Mouse (Mus musculus) liver, embryonic 16.5 days (tissue): ENCODE measurements around the gene Cox19. TPM values are rescaled to one million over a fixed set of nuclear protein-coding genes. Genes with fewer than 3 reads are reported as not detected.

Experiments
- ATAC-seq: fragments of 200-750 bp; cut with Nextera tagmentation; 2 replicates; pipeline ENCODE4 v1.8.0; 2017; ENCODE audit warnings: low read depth, mild to moderate bottlenecking, moderate number of reproducible peaks, moderate library complexity
- H3K27ac ChIP-seq: fragments of 300-500 bp; sonication (generic); 2 replicates; pipeline ENCODE4 v1.5.1; 2014; ENCODE audit warnings: mild to moderate bottlenecking, low read length
- H3K27me3 ChIP-seq: fragments of 300-500 bp; sonication (generic); 2 replicates; pipeline ENCODE4 v1.6.1; 2014; ENCODE audit warnings: low read depth, low read length, mixed read lengths; ENCODE audit not compliant: control insufficient read depth, insufficient read depth
- H3K36me3 ChIP-seq: fragments of 300-500 bp; sonication (generic); 2 replicates; pipeline ENCODE4 v1.6.1; 2014; ENCODE audit warnings: mild to moderate bottlenecking; ENCODE audit not compliant: control insufficient read depth, insufficient read depth
- H3K4me1 ChIP-seq: fragments of 300-500 bp; sonication (generic); 2 replicates; pipeline ENCODE4 v1.6.1; 2014; ENCODE audit warnings: low read depth, low read length, mixed read lengths; ENCODE audit not compliant: control insufficient read depth
- H3K4me2 ChIP-seq: fragments of 300-500 bp; sonication (generic); 2 replicates; pipeline ENCODE4 v1.6.1; 2014; ENCODE audit warnings: low read depth, low read length, mixed read lengths
- H3K4me3 ChIP-seq: fragments of 300-500 bp; sonication (generic); 2 replicates; pipeline ENCODE4 v1.5.1; 2014; ENCODE audit warnings: low read depth, mild to moderate bottlenecking, low read length
- H3K9ac ChIP-seq: fragments of 300-500 bp; sonication (generic); 2 replicates; pipeline ENCODE4 v1.6.1; 2014; ENCODE audit warnings: low read depth, low read length
- H3K9me3 ChIP-seq: fragments of 300-500 bp; sonication (generic); replicated peaks from 2 replicates; pipeline ENCODE4 v1.6.1; 2016; ENCODE audit warnings: low read length; ENCODE audit not compliant: control insufficient read depth
- WGBS: fragments of 180-500 bp; shearing (Covaris S2); extraction: QIAGEN DNeasy Blood & Tissue Kit; methylation state at CpG from one replicate; pipeline ENCODE4 v1.1.7; 2014; ENCODE audit not compliant: insufficient replicate concordance; 5-methylcytosine and 5-hydroxymethylcytosine counted together
- polyA plus RNA-seq: library from polyadenylated mRNA; unstranded; fragments of >200 nt; fragmentation: Nextera tagmentation; extraction: Ambion mirVana; gene quantifications from 2 replicates; pipeline ENCODE4 v1.2.1, GENCODE M21; 2015

Cox19 gene
- polyA plus RNA-seq, 1 experiment from 2014 or later = 42.2 TPM

DNA sequence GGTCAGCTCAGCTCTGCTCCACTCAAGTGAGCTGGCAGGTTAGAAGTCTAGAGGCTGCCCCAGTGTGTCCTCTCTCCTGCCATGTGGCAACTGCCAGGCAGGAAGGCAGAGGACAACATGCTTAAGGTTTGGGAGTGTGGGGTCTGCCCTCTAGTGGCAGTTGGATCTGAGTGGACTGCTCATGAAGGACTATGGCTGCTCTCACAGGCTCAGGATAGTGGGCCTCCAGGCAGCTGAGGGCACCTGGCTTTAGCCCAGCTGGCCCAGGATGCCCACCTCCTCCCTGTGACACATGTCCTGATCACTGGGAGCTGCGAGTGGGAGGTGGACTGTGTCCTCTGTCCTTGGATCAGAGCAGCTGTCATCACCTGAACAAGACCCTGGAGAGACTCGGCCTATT lies 7.4 kb upstream of the Cox19 start:
- no peak overlapping the region for H3K27ac ChIP-seq
- H3K9ac ChIP-seq = no peak overlapping the region
- H3K4me1 ChIP-seq = peaks cover 7% of the 10 kb centered on the region
- no peaks in the 10 kb centered on the region for H3K36me3 ChIP-seq
- ATAC-seq = no peak
- WGBS = 62% methylated on average over 2 of the region's 2 CpGs
- H3K4me2 ChIP-seq = no peak overlapping the region
- H3K27me3 ChIP-seq = no peaks in the 10 kb centered on the region
- no peaks in the 10 kb centered on the region for H3K9me3 ChIP-seq
- no peak overlapping the region for H3K4me3 ChIP-seq

DNA sequence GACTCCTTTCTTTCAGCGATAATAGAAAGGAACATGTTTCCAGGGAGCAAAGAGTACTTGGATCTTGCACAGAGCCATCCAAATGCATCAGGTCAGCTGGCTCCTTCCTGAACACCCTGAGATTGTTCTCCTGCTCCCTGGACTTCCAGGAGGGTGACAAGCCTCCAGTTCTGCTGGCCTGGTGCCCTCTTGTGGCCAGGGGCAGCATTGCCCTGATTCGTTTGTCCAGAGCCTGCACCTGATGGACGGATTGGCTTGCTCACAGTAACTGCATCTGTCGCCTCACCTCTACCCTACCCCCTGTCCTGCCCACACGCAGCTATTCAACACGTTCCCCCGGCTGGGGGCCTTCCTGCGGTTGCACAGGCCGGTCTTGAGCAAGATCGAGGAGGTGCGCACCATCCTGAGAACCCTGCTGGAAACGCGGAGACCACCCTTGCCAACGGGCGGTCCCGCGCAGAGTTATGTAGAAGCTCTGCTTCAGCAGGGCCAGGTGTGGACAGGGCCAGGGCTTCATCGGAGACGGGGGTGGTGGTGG lies 4.1 kb upstream of the Cox19 start:
- no peak overlapping the region for H3K27ac ChIP-seq
- no peak overlapping the region for H3K9ac ChIP-seq
- no peaks in the 10 kb centered on the region for H3K27me3 ChIP-seq
- peak; percentile 22; the same call in 1 of the 2 replicates for ATAC-seq
- no peak overlapping the region for H3K4me2 ChIP-seq
- WGBS = 32% methylated on average over 19 of the region's 19 CpGs
- no peaks in the 10 kb centered on the region for H3K9me3 ChIP-seq
- no peak overlapping the region for H3K4me3 ChIP-seq
- H3K36me3 ChIP-seq = no peaks in the 10 kb centered on the region
- H3K4me1 ChIP-seq = peaks cover 27% of the 10 kb centered on the region

DNA sequence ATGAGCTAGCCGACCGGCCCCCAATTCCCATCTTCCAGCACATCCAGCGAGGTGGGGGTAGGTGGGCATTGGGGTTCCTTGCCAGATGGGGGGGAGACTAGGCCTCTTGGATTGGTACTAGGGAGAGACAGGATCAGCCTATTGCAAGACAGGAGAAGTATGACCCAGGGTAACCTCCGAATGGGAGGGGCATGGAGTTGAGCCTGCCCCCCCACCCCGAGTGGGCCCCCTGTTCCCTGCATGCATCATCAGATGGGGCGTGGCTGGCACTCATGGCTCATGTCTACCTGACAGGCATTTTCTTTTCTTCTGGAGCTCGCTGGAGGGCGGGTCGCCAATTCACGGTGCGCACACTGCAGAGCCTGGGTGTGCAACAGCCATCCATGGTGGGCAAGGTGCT lies 2.7 kb upstream of the Cox19 start:
- Histone ChIP-seq H3K9me3 (no peaks in the 10 kb centered on the region), H3K4me3 (no peak overlapping the region), H3K36me3 (no peaks in the 10 kb centered on the region), H3K4me1 (peaks cover 39% of the 10 kb centered on the region), H3K27ac (no peak overlapping the region), H3K9ac (no peak overlapping the region), H3K27me3 (no peaks in the 10 kb centered on the region), H3K4me2 (no peak overlapping the region)
- no peak for ATAC-seq
- 75% methylated on average over 11 of the region's 11 CpGs for WGBS

DNA sequence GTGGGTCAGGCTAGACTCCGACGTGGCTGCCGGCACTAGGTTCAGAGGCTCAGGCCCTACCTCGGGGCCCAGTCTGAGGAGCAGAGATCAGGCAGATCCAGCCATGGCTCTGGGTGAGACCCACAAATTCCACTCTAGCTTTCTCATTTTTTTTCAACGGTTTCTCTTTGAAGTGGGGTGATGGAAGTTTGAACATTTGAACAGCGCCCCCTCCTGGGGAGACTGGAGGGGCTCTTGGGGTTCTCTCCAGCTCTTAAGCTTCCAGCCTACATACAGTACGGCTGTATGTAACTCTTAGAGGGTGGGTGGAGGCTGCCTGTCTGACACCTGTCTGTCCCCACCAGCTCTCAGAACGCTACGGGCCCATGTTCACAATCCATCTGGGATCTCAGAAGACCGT lies 2.3 kb upstream of the Cox19 start:
- H3K27ac ChIP-seq = no peak overlapping the region
- no peaks in the 10 kb centered on the region for H3K36me3 ChIP-seq
- no peak overlapping the region for H3K4me2 ChIP-seq
- H3K27me3 ChIP-seq = no peaks in the 10 kb centered on the region
- no peak for ATAC-seq
- peaks cover 39% of the 10 kb centered on the region for H3K4me1 ChIP-seq
- no peak overlapping the region for H3K4me3 ChIP-seq
- 54% methylated on average over 10 of the region's 10 CpGs for WGBS
- no peak overlapping the region for H3K9ac ChIP-seq
- no peaks in the 10 kb centered on the region for H3K9me3 ChIP-seq

DNA sequence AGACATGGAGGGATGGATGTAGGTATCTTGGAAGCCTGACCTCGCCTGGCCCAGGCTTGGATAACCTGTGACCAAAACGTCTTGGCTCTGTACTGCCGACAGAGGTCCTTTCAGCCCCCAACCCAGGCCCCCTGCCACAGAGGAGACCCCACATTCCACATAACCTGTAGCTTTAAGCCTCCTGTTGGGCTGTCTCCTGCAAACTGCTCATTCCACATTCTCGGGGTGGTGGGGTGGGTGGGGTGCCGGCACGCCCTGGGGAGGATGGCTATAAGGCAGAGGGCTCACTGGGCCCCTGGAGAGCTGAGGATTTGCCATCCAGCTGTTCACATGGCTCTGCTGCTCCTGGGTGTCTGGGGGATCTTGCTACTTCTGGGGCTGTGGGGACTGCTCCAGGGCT lies 1.1 kb upstream of the Cox19 start, which contains the start of gene Cyp2w1:
Gene Cyp2w1 (plus strand): TSS at position 301 of the 400 bp plus-strand sequence.
- no peaks in the 10 kb centered on the region for H3K36me3 ChIP-seq
- no peak within 1 kb of the TSS for H3K4me2 ChIP-seq
- WGBS = 51% methylated on average over 6 of the region's 6 CpGs
- no peaks in the 10 kb centered on the region for H3K27me3 ChIP-seq
- ATAC-seq = no peak
- no peak within 1 kb of the TSS for H3K4me3 ChIP-seq
- H3K9me3 ChIP-seq = no peaks in the 10 kb centered on the region
- peaks cover 39% of the 10 kb centered on the region for H3K4me1 ChIP-seq
- no peak within 1 kb of the TSS for H3K27ac ChIP-seq
- H3K9ac ChIP-seq = no peak within 1 kb of the TSS

DNA sequence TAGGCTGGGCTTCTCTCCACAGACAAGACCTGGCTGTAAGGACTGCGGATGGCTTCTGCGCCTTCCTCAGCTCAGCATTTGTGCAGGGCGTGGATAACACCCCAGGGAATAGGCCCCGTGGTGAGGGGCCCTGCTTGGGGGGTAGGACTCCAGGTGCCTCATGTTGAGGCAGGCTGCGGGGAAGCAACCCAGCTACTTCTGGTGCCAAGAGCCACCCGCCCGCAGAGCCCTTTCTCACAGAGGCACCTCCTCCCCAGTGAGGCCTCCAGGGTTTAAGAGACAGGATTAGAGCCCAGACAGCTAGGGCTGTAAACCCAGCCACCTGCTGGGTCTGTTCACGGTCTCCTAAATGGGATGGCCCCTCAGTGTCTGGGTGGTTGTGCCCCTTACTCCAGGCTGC lies 410 bp upstream of the Cox19 start:
- H3K27ac ChIP-seq = no peak overlapping the region
- no peak overlapping the region for H3K4me2 ChIP-seq
- H3K9ac ChIP-seq = no peak overlapping the region
- no peaks in the 10 kb centered on the region for H3K36me3 ChIP-seq
- ATAC-seq = no peak
- no peaks in the 10 kb centered on the region for H3K9me3 ChIP-seq
- WGBS = 28% methylated on average over 8 of the region's 8 CpGs
- peaks cover 39% of the 10 kb centered on the region for H3K4me1 ChIP-seq
- no peak overlapping the region for H3K4me3 ChIP-seq
- H3K27me3 ChIP-seq = no peaks in the 10 kb centered on the region

DNA sequence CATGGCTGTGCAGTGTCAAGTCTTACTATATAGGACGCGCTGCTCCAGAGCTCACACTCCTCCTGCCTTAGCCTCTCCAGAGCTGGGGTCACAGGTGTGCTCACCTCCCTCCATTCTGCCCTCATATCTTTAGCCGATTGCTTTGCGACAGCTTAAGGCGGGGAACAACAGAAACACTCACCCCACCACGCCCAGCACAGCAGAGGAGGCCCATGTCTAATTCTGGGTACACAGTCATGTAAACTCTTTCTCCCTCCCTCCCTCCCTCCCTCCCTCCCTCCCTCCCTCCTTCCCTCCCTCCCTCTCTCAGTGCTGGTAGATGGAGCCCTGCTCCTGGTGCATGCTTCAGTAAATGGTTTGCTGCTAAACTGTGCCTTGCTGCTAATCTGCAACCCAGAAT lies 1.5 kb downstream of the Cox19 start:
- Histone ChIP-seq H3K27ac (no peak overlapping the region), H3K27me3 (no peaks in the 10 kb centered on the region), H3K9ac (no peak overlapping the region), H3K4me1 (peaks cover 46% of the 10 kb centered on the region), H3K4me3 (no peak overlapping the region), H3K36me3 (no peaks in the 10 kb centered on the region), H3K4me2 (no peak overlapping the region), H3K9me3 (no peaks in the 10 kb centered on the region)
- ATAC-seq = peak; percentile 33
- WGBS = 37% methylated on average over 6 of the region's 6 CpGs

DNA sequence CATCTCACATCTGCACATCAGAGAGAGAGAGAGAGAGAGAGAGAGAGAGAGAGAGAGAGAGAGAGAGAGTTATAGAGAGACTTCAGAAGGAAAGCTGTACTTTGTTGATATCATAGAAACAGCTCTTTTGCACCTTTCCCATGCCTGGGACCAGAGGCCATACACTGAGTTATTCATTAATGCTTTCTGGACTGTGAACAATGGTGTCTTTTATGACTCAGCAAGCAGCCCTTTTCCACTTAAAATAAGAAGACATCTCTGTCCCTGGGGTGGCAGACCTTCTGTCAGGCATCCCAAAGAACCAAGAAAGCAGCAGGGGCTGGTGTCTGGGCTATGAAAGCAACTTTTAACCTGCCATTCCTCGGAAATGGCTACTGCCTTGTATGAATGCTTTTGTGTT lies 4.0 kb downstream of the Cox19 start:
- H3K9me3 ChIP-seq = no peaks in the 10 kb centered on the region
- WGBS = 50% methylated on average over 1 of the region's 1 CpGs
- H3K4me2 ChIP-seq = no peak overlapping the region
- H3K27me3 ChIP-seq = no peaks in the 10 kb centered on the region
- no peak overlapping the region for H3K4me3 ChIP-seq
- peaks cover 44% of the 10 kb centered on the region for H3K4me1 ChIP-seq
- ATAC-seq = no peak
- H3K9ac ChIP-seq = no peak overlapping the region
- peak overlapping the region; percentile 18; the same call in 1 of the 2 replicates for H3K27ac ChIP-seq
- H3K36me3 ChIP-seq = peaks cover 1% of the 10 kb centered on the region; the same call in 1 of the 2 replicates

DNA sequence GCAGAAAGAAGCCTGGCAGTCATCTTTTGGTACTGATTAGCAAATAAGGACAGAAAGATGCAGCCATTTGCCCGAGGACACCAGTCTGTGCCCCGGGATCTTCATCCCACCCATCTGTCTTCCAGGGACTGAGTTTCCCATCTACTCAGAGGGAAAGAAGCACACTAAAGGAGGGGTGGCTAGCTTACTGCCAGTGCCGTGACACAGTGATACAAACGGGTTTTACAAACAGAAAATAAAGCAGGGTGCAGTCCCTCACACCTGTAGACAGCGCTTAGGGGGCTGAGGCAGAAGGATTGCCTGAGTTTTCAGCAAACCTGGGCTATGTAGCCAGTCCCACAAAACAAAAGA lies 5.9 kb downstream of the Cox19 start:
- 12% methylated on average over 5 of the region's 5 CpGs for WGBS
- H3K4me2 ChIP-seq = peak overlapping the region; percentile 68
- H3K4me1 ChIP-seq = peaks cover 31% of the 10 kb centered on the region
- no peaks in the 10 kb centered on the region for H3K9me3 ChIP-seq
- peaks cover 3% of the 10 kb centered on the region for H3K36me3 ChIP-seq
- peak overlapping the region; percentile 94 for H3K4me3 ChIP-seq
- H3K27me3 ChIP-seq = no peaks in the 10 kb centered on the region
- H3K27ac ChIP-seq = peak overlapping the region; percentile 76
- ATAC-seq = peak; percentile 4; the same call in 1 of the 2 replicates
- H3K9ac ChIP-seq = peak overlapping the region; percentile 58
